Mouse (Mus musculus) urinary bladder, postnatal 36 days (tissue): ENCODE data around the gene Runx1.
A peak's percentile ranks its signal among the peaks of the same experiment; 100 is the strongest.

ENCODE experiments used
- DNase-seq, 2 experiments: peaks; one replicate each; pipeline ENCODE4 v3.0.0; 2022; ENCODE audit warnings: low spot score in 2 of 2, mixed read lengths in 1 of 2

The Runx1 gene

GRCm38 (mm10) chr16:92573193-92573592 lies 252.8 kb downstream of the Runx1 start:
- no peak for DNase-seq

- DNase-seq = no peak
Measured at GRCm38 (mm10) chr16:92571246-92571645, 254.7 kb downstream of the Runx1 start.

- no peak for DNase-seq
Measured at GRCm38 (mm10) chr16:92566146-92566545, 259.8 kb downstream of the Runx1 start.

GRCm38 (mm10) chr16:92565708-92566107 lies 260.2 kb downstream of the Runx1 start:
- peak; percentile 84 for DNase-seq

GRCm38 (mm10) chr16:92565291-92565690 lies 260.7 kb downstream of the Runx1 start:
- no peak for DNase-seq

- peak in 1 of 2 experiments; percentile 18 for DNase-seq
Measured at GRCm38 (mm10) chr16:92555051-92555450, 270.9 kb downstream of the Runx1 start.

- DNase-seq = no peak
Measured at GRCm38 (mm10) chr16:92552858-92553257, 273.1 kb downstream of the Runx1 start.

GRCm38 (mm10) chr16:92552106-92552382 lies 273.9 kb downstream of the Runx1 start:
- DNase-seq = no peak
